Mouse (Mus musculus) testis, postnatal 14 days (tissue): ENCODE measurements at regions not wholly inside any gene's neighbourhood (a gene's known extent, or its start where the extent isn't known, plus 50 kb on each side); places are given as distances from the start of the nearest gene placed in this dataset.

Source experiments
- DNase-seq: peaks from one replicate; pipeline ENCODE4 v3.0.0; 2021; ENCODE audit warnings: low spot score

DNA sequence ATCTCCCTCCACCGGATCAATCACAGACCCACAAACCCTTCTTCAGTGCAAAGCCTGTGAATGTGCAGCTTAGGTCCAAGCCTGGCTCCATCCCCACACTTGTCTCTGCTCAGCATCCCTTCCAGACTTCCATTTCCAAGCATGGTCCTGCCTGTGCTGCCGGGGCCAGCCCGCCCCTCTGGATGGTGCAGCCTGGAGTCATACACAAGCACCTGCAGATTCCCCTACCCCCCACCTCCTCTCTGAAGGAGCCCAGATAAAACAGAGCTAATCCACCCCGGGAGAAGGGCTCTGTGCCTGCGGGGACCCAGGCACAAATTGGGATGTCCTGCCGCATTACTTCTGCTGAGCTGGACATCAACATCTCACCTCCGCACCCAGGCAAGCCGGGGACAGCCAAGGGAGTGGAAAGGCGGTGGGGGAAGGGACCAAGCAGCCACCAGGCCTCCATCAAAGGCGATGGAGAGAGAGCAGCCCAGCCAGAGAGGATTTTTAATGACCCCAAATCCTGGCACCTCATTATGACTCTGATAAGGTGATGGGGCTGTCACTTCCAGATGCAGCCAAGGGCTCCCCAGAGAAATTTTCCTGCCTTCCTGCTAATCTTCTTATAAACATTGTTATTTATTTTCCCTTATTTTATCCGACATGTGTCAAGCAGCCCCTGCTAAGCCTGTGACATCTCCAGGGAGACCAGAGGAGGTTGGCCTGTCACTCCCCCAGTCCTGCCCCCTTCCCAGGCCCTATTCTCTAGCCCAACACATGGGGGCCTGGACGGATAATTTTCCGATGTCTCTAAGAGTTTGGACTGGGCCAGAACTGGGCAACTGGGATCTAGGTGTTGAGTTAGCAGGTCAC, 105.5 kb upstream of the Unc5b start:
- no peak for DNase-seq

DNA sequence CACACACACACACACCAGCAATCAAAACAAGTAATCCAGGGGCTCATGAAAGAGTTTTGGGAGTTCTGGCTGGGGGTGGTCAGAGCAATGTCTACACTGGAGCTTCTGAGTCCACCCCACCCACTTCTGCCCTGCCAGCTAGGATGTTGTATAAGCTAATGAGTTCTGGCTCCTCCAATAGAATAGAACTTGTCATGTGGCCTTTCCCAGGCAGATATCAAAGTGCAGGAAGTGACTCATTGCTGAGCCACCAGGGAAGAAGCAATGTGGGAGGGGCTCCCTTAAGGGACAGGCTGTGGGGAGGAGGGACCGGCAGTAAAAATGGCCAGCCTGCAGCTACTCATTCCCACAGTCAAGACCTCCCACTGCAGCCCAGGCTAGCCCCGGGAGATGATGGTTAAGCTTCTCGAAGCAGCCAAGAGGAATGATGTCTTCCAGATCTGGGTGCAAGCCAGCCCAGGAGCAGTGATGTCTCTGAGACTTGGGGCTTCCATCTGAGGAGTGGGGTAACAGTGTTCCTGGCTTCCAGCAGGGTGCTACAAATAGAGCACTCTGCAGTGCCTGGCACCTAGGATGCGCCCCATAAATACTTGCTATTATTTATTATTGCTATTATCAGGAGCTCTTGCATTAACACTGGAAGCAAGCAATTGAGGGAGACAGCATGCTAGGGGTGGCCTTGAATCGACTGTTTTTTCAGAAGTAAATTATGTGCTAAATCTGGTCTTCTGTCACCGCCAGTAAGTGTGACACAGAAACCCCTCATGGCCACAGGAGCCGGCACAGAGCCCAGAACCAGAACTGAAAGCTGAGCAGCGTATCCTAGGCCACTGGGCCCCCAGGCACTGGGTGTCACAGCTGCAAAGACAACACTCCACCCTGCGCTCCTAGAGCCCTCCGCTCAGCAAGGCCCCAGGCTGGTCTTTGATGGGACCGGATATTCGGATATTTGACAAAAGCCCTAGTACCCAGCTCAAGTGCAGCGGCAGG, 103.2 kb upstream of the Unc5b start:
- no peak for DNase-seq

DNA sequence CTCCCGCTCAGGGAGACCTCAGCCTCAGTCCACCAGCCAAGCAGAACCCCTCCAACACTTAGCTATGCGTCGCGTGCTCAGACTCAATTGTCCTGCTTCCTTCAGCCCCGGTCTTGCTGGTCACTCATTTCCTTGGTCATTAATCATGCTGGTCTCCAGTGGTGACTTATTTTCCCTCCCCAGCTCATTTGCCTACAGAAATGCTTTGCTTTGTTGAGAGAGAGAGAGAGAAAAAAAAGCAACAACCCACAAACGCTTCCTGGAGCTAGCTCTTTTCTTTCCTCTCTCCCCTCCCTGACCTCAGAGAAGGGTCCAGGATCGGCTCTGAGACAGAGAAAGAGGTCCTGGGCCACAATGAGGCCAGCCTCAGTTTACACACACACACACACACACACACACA, 102.5 kb upstream of the Unc5b start:
- DNase-seq = no peak

DNA sequence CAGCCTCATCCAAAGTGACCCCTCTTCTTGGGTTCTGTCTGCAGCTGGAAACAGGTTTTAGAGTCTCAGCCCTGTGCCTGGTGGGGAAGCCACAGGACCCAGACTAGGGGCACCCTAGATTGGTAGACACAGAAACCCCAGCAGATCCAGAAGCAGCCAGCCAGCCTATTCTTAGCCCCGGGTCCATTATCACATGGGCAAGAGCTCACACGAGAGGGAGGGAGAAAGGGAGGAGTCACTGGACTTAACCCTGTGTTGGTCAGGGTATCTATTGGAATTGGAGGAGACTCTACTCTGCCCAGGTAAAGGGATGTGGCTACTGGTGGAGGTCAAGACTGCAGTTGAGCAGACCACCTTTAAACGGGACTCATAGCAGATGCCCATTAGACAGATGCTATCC, 101.5 kb upstream of the Unc5b start:
- DNase-seq = no peak

DNA sequence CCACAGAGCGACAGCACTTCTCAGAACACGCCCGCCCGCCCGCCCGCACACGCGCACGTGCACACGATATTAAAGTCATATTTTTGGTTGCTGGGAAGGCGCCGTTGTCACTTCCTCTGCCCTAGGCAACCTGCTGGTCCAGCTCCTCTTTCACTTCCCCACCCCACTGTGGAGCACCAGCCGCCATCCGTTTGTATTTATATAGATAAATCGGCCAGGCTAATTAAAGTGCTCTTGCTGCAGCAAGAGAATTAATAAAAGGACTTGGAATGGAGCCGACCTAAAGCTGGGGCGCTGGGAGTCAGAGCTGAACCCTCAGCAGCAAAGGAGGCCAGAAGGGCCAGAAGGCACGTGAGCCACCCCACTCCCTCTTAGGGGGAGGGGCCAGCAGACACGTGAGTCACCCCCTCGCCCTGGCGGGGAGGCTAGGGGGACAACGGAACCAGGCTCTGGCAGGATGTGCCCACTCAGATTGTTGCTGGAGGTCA, 100.6 kb upstream of the Unc5b start:
- no peak for DNase-seq

DNA sequence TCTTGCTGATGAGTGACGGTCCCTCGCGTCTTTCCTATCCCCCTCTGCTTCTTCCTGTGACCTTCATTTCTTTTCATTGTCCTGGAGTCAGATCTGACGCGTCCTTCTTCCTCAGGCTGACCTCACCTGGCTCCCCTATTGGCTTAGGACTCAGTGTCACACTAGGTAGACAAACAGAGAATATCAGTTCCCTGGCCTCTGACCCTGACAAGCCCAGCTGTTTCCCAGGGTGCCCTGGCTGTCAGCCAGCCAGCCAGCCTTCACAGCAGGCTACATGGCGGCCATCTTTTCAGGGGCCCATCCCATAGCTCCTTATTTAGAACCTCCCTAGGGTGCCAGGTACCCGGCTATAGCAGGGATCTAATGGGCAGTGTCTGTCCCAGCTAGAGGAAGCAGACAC, 97.3 kb upstream of the Unc5b start:
- DNase-seq = no peak

DNA sequence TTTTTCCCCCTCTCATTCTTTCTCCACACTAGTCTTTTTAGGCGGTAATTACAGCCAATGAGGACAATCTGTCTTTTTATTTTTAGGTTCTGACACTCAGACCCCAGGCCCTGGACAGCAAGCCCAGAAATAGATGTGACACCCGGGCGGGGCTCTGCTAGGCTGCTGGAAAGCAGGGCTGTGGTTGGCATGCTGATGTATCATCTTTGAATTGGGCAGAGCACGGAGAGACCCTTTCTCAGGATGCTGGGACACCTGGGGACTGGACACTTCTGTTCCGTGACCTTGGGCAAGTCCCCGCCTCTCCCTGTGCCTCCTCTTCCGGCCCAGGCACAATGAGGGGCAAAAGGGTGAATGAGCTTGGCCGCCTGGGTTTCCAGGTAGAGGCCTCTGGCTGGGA, 96.8 kb upstream of the Unc5b start:
- DNase-seq = no peak

DNA sequence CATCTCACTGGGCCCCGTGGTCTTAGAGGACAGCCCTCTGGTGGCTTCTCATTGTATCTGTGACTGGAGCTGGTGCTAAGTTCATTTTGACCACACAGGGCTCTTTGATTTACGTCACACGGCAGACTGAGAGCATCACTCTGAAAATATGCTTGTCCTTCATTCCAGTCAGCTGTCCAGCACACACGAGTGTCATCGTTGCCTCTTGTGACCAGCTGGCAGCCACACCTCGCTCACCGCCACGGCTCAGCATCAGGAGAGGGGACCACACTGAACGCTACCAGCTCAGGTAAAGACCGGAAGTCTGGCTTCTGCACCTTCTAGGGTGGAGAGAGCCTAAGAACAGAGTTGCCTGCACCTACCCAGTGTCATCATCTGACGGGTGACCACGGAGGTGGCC, 95.3 kb upstream of the Unc5b start:
- no peak for DNase-seq

DNA sequence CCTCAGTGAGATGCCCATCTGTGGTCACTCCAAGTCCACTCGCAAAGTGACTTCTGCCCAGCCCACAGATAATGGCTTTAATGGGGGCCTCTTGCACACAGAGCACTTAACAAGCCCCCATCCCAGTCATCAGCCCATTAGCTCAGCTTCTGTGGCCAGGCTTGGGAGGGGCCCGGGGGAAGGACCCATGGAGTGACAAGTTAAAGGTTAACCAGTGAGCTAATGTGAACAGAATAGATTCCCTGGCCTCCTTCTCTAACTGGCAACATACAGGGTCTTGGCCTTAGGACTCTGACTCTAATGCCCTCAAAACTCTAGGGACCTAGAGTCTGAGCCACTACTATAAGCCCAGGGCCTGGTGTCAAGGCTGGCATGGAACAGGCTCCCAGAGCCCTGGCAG, 94.3 kb upstream of the Unc5b start:
- no peak for DNase-seq

DNA sequence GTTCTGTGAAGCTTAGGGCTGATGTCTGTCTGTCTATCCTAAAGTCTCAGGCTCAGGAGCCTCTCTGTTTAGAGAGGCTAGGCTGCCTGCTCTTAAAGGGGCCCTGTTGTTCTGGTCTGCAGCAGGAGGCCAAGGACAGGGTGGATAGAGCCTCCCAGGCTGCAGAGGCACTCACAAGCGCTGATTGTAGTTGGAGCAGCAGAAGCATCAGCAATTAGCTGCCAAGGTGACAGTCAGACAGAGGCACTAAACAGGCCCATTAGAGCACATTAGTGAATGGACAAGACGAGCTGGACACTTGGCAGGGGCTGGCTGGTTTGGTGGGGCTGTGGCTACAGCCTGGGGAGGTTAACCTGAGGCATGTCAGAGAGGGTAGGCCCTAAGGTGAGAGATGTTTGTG, 93.8 kb upstream of the Unc5b start:
- DNase-seq = no peak

DNA sequence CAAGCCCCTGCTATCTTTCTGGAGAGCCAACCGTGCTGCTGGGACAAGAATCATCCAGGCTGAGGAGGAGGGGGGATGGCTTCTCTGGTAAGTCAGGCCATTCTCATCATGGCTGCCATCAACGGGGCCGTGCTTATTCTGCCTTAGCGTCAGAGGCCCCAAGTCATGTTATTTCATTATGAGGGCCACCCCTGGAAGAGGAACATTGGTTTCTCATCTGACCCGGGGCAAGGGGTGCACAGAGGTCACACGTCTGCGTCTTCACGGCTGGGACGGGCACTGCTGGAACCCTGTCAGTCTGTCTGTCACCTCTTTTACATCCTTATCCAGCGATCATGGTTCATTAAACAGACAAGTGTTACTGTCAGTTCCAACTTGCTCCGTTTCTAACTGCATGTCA, 92.4 kb upstream of the Unc5b start:
- no peak for DNase-seq

DNA sequence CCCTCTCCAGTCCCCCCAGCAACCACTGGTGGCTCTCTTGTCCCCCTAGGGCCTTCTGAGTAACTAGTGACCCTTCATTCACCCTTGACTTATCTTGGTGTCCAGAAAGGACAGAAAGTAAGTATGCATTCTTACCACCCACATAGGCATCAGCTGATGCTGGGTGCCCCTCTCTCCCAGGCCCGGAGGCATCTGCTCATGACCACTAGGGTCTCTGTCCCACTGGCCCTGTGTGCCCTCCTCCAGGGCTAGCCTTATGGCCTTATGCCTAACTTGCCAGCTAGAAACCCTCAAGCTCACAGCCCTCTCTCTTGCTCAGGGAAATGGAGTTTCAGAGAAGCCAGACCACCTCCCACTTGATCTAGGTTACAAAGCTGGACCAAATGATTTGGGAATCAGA, 89.2 kb upstream of the Unc5b start:
- no peak for DNase-seq

DNA sequence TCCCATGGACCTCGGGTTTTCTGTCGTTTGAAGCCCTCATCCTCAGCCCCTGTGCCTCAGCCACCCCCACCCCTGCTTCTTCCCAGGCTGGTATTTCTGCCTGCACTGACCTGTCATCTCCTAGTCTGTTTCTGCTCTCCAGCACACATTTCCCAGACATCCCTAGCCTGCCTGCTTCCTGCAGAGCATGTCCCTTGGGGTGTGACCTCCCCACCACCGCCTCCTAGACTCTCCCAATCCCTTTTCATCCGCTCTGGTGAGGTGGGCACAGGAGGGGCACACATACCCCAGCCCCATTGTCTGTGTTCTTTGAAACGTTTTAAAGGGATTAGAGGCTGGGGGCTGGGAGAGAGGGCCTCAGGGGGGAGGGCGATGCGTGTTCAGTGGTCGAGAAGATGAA, 86.6 kb upstream of the Unc5b start:
- DNase-seq = no peak

DNA sequence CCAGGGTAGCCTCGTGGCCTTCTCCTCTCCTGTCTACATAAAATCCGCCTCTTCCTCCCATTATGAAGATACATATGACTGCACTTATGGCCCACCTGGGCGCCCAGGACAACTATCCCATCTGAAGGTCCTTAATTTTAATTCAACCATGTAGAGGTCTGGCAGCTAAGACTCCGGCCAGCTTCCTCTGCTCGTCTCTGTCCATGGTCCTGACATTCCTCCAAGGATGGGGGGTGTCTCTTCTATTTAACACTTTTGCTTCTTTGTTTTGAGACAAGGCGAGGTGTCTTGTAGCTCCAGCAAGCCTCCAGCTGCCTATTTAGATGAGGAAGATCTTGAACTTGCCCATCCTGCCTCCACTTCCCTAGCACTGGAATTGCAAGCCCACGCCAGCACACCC, 83.0 kb upstream of the Unc5b start:
- DNase-seq = no peak

DNA sequence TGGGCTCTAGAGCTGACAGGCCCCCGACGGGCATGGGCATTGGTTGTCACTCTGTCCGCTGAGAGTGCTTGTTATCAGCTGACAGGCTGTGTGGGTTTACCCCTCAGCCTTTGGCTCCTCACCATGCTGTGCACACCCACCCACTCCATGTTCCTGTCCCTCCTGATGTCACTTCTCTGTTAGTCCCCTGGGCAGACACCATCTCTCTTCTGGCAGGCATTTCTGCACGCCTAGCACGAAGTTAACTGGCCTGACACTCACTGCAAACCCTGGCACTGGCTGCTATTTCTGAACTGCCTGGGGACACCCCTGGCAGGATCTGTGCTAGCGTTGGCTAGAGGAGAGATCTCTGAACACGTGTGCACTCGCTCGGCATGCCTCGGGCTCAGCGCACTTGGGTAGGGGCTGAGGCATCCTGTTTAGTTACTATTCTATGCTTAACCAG, 82.1 kb upstream of the Unc5b start:
- DNase-seq = no peak

DNA sequence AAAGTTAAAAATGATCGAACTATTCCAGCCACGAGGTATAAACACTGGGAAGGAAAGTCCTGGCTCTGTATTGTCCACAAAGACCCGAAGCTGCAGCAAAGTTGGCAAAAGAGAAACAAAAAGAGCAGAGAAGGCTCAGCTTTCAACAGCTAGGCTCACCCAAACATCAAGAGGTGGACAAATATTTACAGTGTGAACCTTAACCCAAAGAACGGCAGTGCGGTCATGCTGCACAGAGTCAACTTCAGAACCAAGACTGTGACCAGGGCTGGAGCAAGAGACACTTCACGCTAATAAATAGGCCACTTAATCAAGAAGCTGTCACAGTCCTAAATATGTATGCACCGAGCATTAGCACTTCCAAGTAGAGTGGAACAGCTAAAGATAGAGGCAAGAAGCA, 73.0 kb upstream of the Unc5b start:
- no peak for DNase-seq

DNA sequence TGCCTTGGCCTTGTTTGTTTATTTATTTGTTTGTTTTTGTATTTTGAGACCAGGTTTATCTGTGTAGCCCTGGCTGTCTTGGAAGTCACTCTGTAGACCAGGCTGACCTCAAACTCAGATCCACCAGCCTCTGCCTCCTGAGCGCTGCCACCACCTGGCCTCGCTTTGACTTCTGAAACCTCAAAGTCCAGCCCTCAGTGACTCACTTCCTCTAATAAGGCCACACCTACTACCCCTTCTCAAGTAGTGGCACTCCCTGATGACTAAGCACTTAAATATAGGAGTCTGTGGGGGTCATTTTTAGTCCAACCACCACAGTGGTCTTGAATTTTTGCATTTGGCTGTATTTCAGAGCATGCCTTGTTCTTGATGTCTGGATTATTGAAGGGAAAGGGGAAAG, 69.6 kb upstream of the Unc5b start:
- DNase-seq = no peak

DNA sequence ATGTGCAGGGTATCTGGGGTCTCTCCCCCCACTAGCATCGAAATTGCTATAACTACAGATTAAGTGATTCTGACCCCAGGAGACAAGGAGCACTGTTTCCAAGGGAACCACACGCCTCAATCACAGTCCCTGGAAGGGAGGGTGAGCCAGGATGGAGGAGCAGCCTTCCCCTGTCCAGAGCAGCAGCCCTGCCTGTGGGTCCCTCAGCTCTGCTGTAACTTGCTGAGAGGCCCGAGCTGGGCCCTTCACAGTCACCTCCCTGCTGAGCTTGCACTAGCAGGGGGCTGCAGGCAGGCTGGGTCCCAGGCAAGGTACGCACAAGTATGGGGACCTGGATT, 62.4 kb upstream of the Unc5b start:
- DNase-seq = no peak

DNA sequence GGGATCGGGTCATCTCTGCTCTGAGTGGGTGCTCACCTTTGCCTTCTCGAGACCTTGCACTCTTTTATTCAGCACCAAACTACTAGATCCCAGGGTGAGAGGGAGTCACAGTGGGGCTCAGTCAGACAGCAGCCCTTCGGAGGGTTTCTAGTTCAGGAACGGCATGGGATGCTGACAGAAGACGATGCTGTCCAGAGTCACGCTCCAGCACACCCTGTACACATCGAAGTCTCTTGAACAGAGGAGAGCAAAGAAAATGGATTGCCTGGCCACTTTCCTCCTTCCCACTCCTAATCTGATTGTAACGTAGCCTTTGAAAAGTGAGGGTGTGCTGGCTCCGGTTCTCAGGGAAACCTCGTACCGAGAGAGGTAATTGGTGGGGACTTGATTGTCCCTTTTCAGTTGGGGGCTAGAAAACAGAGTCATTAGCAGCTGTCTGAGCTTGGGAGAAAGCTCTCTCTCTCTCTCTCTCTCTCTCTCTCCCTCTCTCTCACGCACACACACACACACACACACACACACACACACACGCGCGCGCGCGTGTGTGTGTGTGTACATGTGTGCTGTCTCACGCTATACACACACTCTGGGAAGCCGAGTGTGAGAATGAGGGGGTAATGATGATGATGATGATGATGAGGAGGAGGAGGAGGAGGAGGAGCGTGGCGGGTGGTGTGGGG, 61.9 kb upstream of the Unc5b start:
- no peak for DNase-seq

DNA sequence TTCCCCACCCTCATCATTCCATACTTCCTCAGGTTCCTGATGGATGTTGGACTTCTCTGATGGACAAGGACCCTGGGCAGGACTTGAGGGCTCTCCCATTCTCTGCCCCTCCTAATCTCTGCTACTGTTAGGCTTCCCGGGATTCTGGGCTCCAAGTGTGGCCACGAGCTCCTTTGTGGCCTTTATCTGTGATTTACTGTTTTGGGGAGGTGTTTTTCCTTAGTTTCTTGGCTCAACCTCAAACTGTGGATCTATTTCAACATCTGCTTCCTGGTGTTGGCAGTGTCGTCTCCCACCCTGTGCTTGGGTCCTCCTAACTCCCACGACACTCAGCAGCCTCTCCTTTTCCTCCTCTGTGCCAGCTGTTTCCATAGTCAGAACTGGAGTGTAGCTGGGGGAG, 61.3 kb upstream of the Unc5b start:
- no peak for DNase-seq

DNA sequence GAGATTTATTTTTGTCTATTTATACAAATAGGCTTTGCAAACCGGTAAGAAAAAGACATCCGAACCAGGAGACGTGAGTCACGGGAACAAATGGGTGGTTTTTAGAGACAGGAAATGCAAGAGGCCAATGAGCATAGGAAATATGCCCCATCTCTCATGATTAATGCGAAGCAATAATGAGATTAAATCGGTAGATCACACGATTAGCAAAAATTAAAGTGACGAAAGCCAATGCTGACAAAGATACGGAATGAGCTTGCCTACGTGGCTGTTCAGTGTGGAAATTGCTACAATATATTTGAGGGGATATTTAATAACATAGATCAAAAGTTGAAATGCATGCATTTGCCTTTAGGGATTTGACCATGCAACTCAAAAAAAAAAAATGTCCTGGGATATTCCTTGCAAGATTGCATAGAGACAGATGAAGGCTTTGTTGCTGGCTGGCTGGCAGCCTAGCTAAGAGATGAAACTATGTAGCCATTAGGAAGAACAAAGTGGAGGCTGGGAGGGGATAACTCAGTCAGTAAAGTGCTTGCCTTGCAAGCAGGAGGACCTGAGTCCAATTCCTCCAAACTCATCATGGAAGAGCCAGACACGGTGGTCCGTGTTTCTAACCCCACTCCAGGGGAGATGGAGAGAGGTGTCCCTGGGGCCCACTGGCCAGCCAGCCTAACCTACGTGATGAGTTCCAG, 60.2 kb upstream of the Unc5b start:
- peak; percentile 71 for DNase-seq

DNA sequence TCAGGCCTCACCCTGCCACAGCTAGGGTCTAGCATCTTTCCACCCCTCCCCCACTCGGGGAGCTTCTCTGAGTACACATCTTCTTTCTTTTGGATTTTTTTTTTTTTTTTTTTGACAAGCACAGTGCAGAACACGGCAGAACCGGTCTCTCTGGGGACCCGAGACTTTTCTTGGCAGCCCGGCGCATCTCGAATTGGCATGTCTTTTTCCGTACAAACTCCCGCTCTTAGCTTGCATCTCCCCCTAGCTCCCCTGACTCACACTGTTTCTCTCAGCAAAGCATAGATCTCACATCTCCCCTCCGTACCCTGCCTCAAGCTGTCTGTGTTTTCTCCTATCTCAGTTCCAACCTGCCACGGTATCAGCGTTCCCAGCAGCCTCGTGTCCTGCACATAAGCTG, 58.4 kb upstream of the Unc5b start:
- no peak for DNase-seq
